Mouse (Mus musculus) gastrocnemius, adult 18-20 months (tissue): ENCODE measurements around the gene Prr36. TPM values are rescaled to one million over a fixed set of nuclear protein-coding genes. Genes with fewer than 3 reads are reported as not detected.

Source experiments
- total RNA-seq, 2 experiments: library from RNA; stranded (reverse); gene quantifications; 2 replicates each; pipeline ENCODE4 v1.2.3; 2021

Prr36 gene
- total RNA-seq, 2 experiments from 2014 or later: not detected

Other genes with a start within 250 kb of the Prr36 start
- gene Cd209f, start 111.6 kb downstream of the Prr36 start, total RNA-seq: 1 to 10 TPM in 1 of 2 experiments, under 1 TPM in 1; 0.91 to 1.6 TPM
- gene Cd209g, start 83.4 kb downstream of the Prr36 start, total RNA-seq: under 1 TPM; 0.25 to 0.62 TPM
- gene Evi5l, start 50.9 kb downstream of the Prr36 start, total RNA-seq: 10 to 100 TPM; 14.8 to 15.5 TPM
- gene Lrrc8e, start 9.4 kb upstream of the Prr36 start, total RNA-seq: not detected
- 10 to 100 TPM; 80.9 to 90.4 TPM for gene Map2k7, start 21.3 kb upstream of the Prr36 start, total RNA-seq
- under 1 TPM in 1 of 2 experiments, not detected in 1; 0.14 TPM for gene Gm49320, start 21.4 kb upstream of the Prr36 start, total RNA-seq
- 1 to 10 TPM; 1.2 to 1.7 TPM for gene Tgfbr3l, start 30.8 kb upstream of the Prr36 start, total RNA-seq
- gene Snapc2, start 35.6 kb upstream of the Prr36 start, total RNA-seq: 10 to 100 TPM; 11.9 to 12.5 TPM
- under 1 TPM; 0.37 to 0.69 TPM for gene Ctxn1, start 41.8 kb upstream of the Prr36 start, total RNA-seq
- gene Timm44, start 58.5 kb upstream of the Prr36 start, total RNA-seq: 10 to 100 TPM; 58.0 to 58.2 TPM
- gene Ccl25, start 107.8 kb upstream of the Prr36 start, total RNA-seq: 1 to 10 TPM; 7.0 to 8.5 TPM
- 10 to 100 TPM; 39.2 to 42.3 TPM for gene Elavl1, start 108.0 kb upstream of the Prr36 start, total RNA-seq